In genomic region chrX:136740087-136740790, GRCm38 (mm10) we compare ENCODE assay signal across 9 mouse cellular contexts. TPM values are rescaled to one million over a fixed set of nuclear protein-coding genes. Genes with fewer than 3 reads are reported as not detected.
DNase-seq lines count a peak whose midpoint lies in the region; ATAC-seq and TF ChIP-seq lines count a peak whose summit lies in the region.
"Had no signal": no experiment of that assay in that cellular context is flagged by ENCODE, and none has a peak within 500 bp of the region (broad histone marks: within the 10 kb centered on the region; RNA-seq: fewer than 3 reads in every experiment).

No protein-coding gene starts in this region.

- H3K9me3 ChIP-seq in hindbrain, postnatal 0 days (ENCODE audit: low read length): no peaks in the 10 kb centered on the region

- WGBS in hindbrain, postnatal 0 days: 32% methylated on average over 15 of the region's 15 CpGs
- 3% methylated on average over 15 of the region's 15 CpGs for WGBS in thymus, adult 2 months

- DNase-seq in left cerebral cortex, postnatal 4 days: peak; percentile 11
- DNase-seq in left cerebral cortex, adult 11 months (ENCODE audit: low spot score): no peak
- peak; percentile 42 for DNase-seq in hindbrain, postnatal 0 days (ENCODE audit: low spot score)
- DNase-seq in naive thymus-derived CD4-positive, alpha-beta T cell, adult 2 months (ENCODE audit: low read depth): peak; percentile 15
- no peak for DNase-seq in ovary, postnatal 14 days (ENCODE audit: low spot score)
- no peak for DNase-seq in urinary bladder, postnatal 14 days (ENCODE audit: low spot score)
- no peak for DNase-seq in thymus, adult 2 months

- TF ChIP-seq POLR2A in bone marrow macrophage, adult 2 months (IDR thresholded peaks at IDR 0.05; ENCODE audit: borderline replicate concordance, low read depth, low read length): no peak
- TF ChIP-seq POLR2A in thymus, adult 2 months (IDR thresholded peaks at IDR 0.05; ENCODE audit: control insufficient read depth, extremely low read depth, insufficient read depth, low read length, poor library complexity): no peak

- ATAC-seq in hindbrain, postnatal 0 days: no peak

- H3K4me3 ChIP-seq in bone marrow macrophage, adult 2 months (ENCODE audit: insufficient read depth, low read length): peak overlapping the region; percentile 67
- peak overlapping the region; percentile 56 for H3K4me3 ChIP-seq in hindbrain, postnatal 0 days (ENCODE audit: low read length)
- H3K4me3 ChIP-seq in thymus, adult 2 months (ENCODE audit: control insufficient read depth, insufficient read depth, low read length): no peak overlapping the region

- H3K27me3 ChIP-seq in hindbrain, postnatal 0 days (ENCODE audit: insufficient read depth, low read length): no peaks in the 10 kb centered on the region
- no peaks in the 10 kb centered on the region for H3K27me3 ChIP-seq in thymus, adult 2 months (ENCODE audit: control insufficient read depth, insufficient read depth, low read length)

- H3K4me1 ChIP-seq in bone marrow macrophage, adult 2 months (ENCODE audit: control insufficient read depth, insufficient read depth, low read length): peaks cover 5% of the 10 kb centered on the region
- H3K4me1 ChIP-seq in hindbrain, postnatal 0 days (ENCODE audit: insufficient read depth, low read length): no peaks in the 10 kb centered on the region
- no peaks in the 10 kb centered on the region for H3K4me1 ChIP-seq in thymus, adult 2 months (replicated peaks; ENCODE audit: control insufficient read depth, insufficient read depth, low read length)

- peak overlapping the region; percentile 68 for H3K9ac ChIP-seq in hindbrain, postnatal 0 days (replicated peaks; ENCODE audit: low read length)

- TF ChIP-seq CTCF in bone marrow macrophage, adult 2 months (IDR thresholded peaks at IDR 0.05; ENCODE audit: low read depth, low read length): no peak
- TF ChIP-seq CTCF in hindbrain, postnatal 0 days (IDR thresholded peaks at IDR 0.05; ENCODE audit: low read depth): no peak
- TF ChIP-seq CTCF in thymus, adult 2 months (IDR thresholded peaks at IDR 0.05; ENCODE audit: borderline replicate concordance, control insufficient read depth, extremely low read depth, insufficient read depth, low read length, poor library complexity): no peak

- no peaks in the 10 kb centered on the region for H3K36me3 ChIP-seq in hindbrain, postnatal 0 days (ENCODE audit: insufficient read depth, low read length)
- H3K36me3 ChIP-seq in thymus, adult 2 months (ENCODE audit: control insufficient read depth, insufficient read depth, low read length): peaks cover 3% of the 10 kb centered on the region; the same call in 1 of the 2 replicates

- peak overlapping the region; percentile 98 for H3K27ac ChIP-seq in bone marrow macrophage, adult 2 months (ENCODE audit: insufficient read depth, low read depth, low read length)
- peak overlapping the region; percentile 87 for H3K27ac ChIP-seq in hindbrain, postnatal 0 days
- no peak overlapping the region for H3K27ac ChIP-seq in thymus, adult 2 months (ENCODE audit: control insufficient read depth, insufficient read depth, low read length)

- intact Hi-C loops in left cerebral cortex, postnatal 4 days (cut with DNase I): loop anchor here (5.0 kb wide), 1 partner anchor 277 kb away; no protein-coding TSS in a partner anchor

- H3K4me2 ChIP-seq in hindbrain, postnatal 0 days (ENCODE audit: low read depth, low read length): peak overlapping the region; percentile 54

RNA-seq across cellular contexts. Expression of gene Morf4l2, which starts 3.3 kb away (rescaled TPM):
- 100 to 1,000 TPM; 428 to 458 TPM for total RNA-seq in left cerebral cortex, postnatal 4 days (2021)
- polyA plus RNA-seq in bone marrow macrophage, adult 2 months (2012; ENCODE audit: insufficient read depth, insufficient read length, missing spikeins): 185 TPM in 2 replicates
- total RNA-seq in hindbrain, postnatal 0 days (2014; rRNA removed): 250 and 251 TPM in 2 replicates
- 527 and 536 TPM in 2 replicates for polyA plus RNA-seq in hindbrain, postnatal 0 days (2015; fragmentation: Nextera tagmentation; extraction: Ambion mirVana)
- 27.7 and 37.1 TPM in 2 replicates for polyA plus RNA-seq in thymus, adult 2 months (2012; rRNA removed)

RNA-seq across cellular contexts. Expression of gene Tceal1, which starts 32.5 kb away (rescaled TPM):
- 10 to 100 TPM; 12.5 to 14.2 TPM for total RNA-seq in left cerebral cortex, postnatal 4 days (2021)
- polyA plus RNA-seq in bone marrow macrophage, adult 2 months (2012; ENCODE audit: insufficient read depth, insufficient read length, missing spikeins): 1.7 and 2.1 TPM in 2 replicates
- 10.6 and 12.3 TPM in 2 replicates for total RNA-seq in hindbrain, postnatal 0 days (2014; rRNA removed)
- 22.5 and 26.8 TPM in 2 replicates for polyA plus RNA-seq in hindbrain, postnatal 0 days (2015; fragmentation: Nextera tagmentation; extraction: Ambion mirVana)
- 0.06 and 0.18 TPM in 2 replicates for polyA plus RNA-seq in thymus, adult 2 months (2012; rRNA removed)

RNA-seq across cellular contexts. Expression of gene Glra4, which starts 39.7 kb away (rescaled TPM):
- total RNA-seq in left cerebral cortex, postnatal 4 days (2021): not detected
- polyA plus RNA-seq in bone marrow macrophage, adult 2 months (2012; ENCODE audit: insufficient read depth, insufficient read length, missing spikeins): not detected in 2 replicates
- not detected in 2 replicates for total RNA-seq in hindbrain, postnatal 0 days (2014; rRNA removed)
- polyA plus RNA-seq in hindbrain, postnatal 0 days (2015; fragmentation: Nextera tagmentation; extraction: Ambion mirVana): 0.11 TPM in 1 of 2 replicates, not detected in the other
- polyA plus RNA-seq in thymus, adult 2 months (2012; rRNA removed): not detected in 2 replicates
- polyA plus RNA-seq: large intestine, adult 2 months had no signal

Comparison
In these comparisons a context has a peak if more than half of its experiments do, and no peak if none do; other contexts are left out.
1. DNase-seq: peak in left cerebral cortex, postnatal 4 days (single experiment), hindbrain, postnatal 0 days (single experiment) and naive thymus-derived CD4-positive, alpha-beta T cell, adult 2 months (single experiment); none in left cerebral cortex, adult 11 months (single experiment), ovary, postnatal 14 days (single experiment), urinary bladder, postnatal 14 days (single experiment) and thymus, adult 2 months (single experiment).